10 mouse cellular contexts compared by ENCODE assay signal in the genomic region with DNA sequence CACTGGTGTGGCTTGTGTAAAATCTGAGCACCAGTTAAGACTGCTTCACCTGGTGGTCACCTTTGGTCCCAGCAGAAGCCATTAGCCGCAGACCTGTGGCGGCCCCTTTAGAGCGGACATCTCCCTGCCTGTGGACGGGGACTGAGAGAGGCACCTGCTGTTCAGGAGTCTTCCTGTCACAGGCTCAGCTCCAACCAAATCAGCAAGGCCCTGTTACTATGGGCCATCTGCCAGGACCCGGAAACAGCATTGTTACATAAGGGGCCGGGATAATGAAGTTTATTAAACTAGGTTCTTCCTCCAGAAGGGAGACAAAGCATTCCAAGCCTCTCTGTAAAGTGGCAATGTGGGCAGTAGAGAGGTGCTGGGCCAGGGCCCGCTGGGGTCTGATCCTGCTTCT. TPM values are rescaled to one million over a fixed set of nuclear protein-coding genes. Genes with fewer than 3 reads are reported as not detected.
DNase-seq lines count a peak whose midpoint lies in the region; ATAC-seq and TF ChIP-seq lines count a peak whose summit lies in the region.
"Had no signal": no experiment of that assay in that cellular context is flagged by ENCODE, and none has a peak within 500 bp of the region (broad histone marks: within the 10 kb centered on the region; RNA-seq: fewer than 3 reads in every experiment).

No protein-coding gene starts in this region.

- no peak overlapping the region for H3K4me3 ChIP-seq in heart, embryonic 12.5 days
- H3K4me3 ChIP-seq in midbrain, embryonic 13.5 days (replicated peaks), result no peak overlapping the region
- H3K4me3 ChIP-seq in midbrain, postnatal 0 days (ENCODE audit: low read depth, low read length), result no peak overlapping the region
- H3K4me3 ChIP-seq: embryonic facial prominence, embryonic 12.5 days had no signal

- peak; percentile 35 for DNase-seq in heart, adult 8-10 months (ENCODE audit: low spot score)
- no peak for DNase-seq in midbrain, postnatal 0 days (ENCODE audit: low spot score)
- DNase-seq in cerebellum, adult 9-11 months, result peak; percentile 97
- no peak for DNase-seq in embryo, embryonic 9.5 days (ENCODE audit: extremely low spot score)
- DNase-seq: kidney, adult 18-20 months; liver had no signal

- 87% methylated on average over 7 of the region's 7 CpGs for WGBS in heart, embryonic 12.5 days
- 78% methylated on average over 7 of the region's 7 CpGs for WGBS in midbrain, embryonic 13.5 days
- 80% methylated on average over 7 of the region's 7 CpGs for WGBS in midbrain, postnatal 0 days

- H3K4me1 ChIP-seq in heart, embryonic 12.5 days (replicated peaks), result peaks cover 23% of the 10 kb centered on the region
- peaks cover 36% of the 10 kb centered on the region for H3K4me1 ChIP-seq in midbrain, embryonic 13.5 days (replicated peaks)
- no peaks in the 10 kb centered on the region; the same call in 1 of the 2 replicates for H3K4me1 ChIP-seq in midbrain, postnatal 0 days (ENCODE audit: insufficient read depth, low read length)

- no peak for TF ChIP-seq CTCF in midbrain, postnatal 0 days (IDR thresholded peaks at IDR 0.05)

- no peak overlapping the region for H3K4me2 ChIP-seq in heart, embryonic 12.5 days
- H3K4me2 ChIP-seq in midbrain, embryonic 13.5 days (replicated peaks), result no peak overlapping the region
- H3K4me2 ChIP-seq in midbrain, postnatal 0 days (ENCODE audit: low read depth, low read length, poor library complexity, severe bottlenecking), result no peak overlapping the region
- H3K4me2 ChIP-seq: embryonic facial prominence, embryonic 12.5 days had no signal

- ATAC-seq in heart, embryonic 12.5 days (ENCODE audit: insufficient number of reproducible peaks, low FRiP score), result no peak
- ATAC-seq in midbrain, embryonic 13.5 days, result no peak
- no peak for ATAC-seq in midbrain, postnatal 0 days (ENCODE audit: low FRiP score)
- ATAC-seq in inflammation-experienced regulatory T-cells, adult 6 months, result no peak

- no peak overlapping the region for H3K27ac ChIP-seq in heart, embryonic 12.5 days (ENCODE audit: poor library complexity, severe bottlenecking)
- H3K27ac ChIP-seq in midbrain, embryonic 13.5 days, result peak overlapping the region; percentile 48
- no peak overlapping the region for H3K27ac ChIP-seq in midbrain, postnatal 0 days (ENCODE audit: low read depth, low read length)
- H3K27ac ChIP-seq: embryonic facial prominence, embryonic 12.5 days had no signal

- H3K9ac ChIP-seq in heart, embryonic 12.5 days, result no peak overlapping the region
- H3K9ac ChIP-seq in midbrain, embryonic 13.5 days (replicated peaks), result no peak overlapping the region
- H3K9ac ChIP-seq in midbrain, postnatal 0 days (replicated peaks; ENCODE audit: low read length, poor library complexity, severe bottlenecking), result no peak overlapping the region
- H3K9ac ChIP-seq: embryonic facial prominence, embryonic 12.5 days had no signal

- H3K27me3 ChIP-seq in heart, embryonic 12.5 days (replicated peaks), result no peaks in the 10 kb centered on the region
- no peaks in the 10 kb centered on the region for H3K27me3 ChIP-seq in midbrain, embryonic 13.5 days
- H3K27me3 ChIP-seq in midbrain, postnatal 0 days (ENCODE audit: insufficient read depth, low read length), result no peaks in the 10 kb centered on the region
- H3K27me3 ChIP-seq: embryonic facial prominence, embryonic 12.5 days had no signal

- H3K36me3 ChIP-seq in heart, embryonic 12.5 days, result no peaks in the 10 kb centered on the region
- 0 out of 2 replicates have a peak, but pooled peaks cover 2% of the 10 kb centered on the region for H3K36me3 ChIP-seq in midbrain, embryonic 13.5 days
- peaks cover 7% of the 10 kb centered on the region for H3K36me3 ChIP-seq in midbrain, postnatal 0 days (ENCODE audit: insufficient read depth, low read length)
- H3K36me3 ChIP-seq: embryonic facial prominence, embryonic 12.5 days had no signal

- no peaks in the 10 kb centered on the region for H3K9me3 ChIP-seq in heart, embryonic 12.5 days (replicated peaks)
- H3K9me3 ChIP-seq in midbrain, embryonic 13.5 days, result no peaks in the 10 kb centered on the region
- H3K9me3 ChIP-seq in midbrain, postnatal 0 days (ENCODE audit: low read length), result no peaks in the 10 kb centered on the region
- H3K9me3 ChIP-seq: embryonic facial prominence, embryonic 12.5 days had no signal

RNA-seq across cellular contexts. Expression of a gene that starts 36.6 kb away (rescaled TPM):
- 1 to 10 TPM; 3.9 to 6.9 (median 5.0) TPM for total RNA-seq in heart, adult 8-10 months (2022)
- polyA plus RNA-seq in heart, embryonic 12.5 days (2016; fragmentation: Nextera tagmentation; extraction: Ambion mirVana), result 9.8 and 11.3 TPM in 2 replicates
- 28.9 and 30.0 TPM in 2 replicates for polyA plus RNA-seq in midbrain, embryonic 13.5 days (2015; fragmentation: Nextera tagmentation; extraction: Ambion mirVana)
- 47.5 and 49.1 TPM in 2 replicates for total RNA-seq in midbrain, postnatal 0 days (2014; rRNA removed)
- polyA plus RNA-seq in midbrain, postnatal 0 days (2015; fragmentation: Nextera tagmentation; extraction: Ambion mirVana), result 47.8 and 50.9 TPM in 2 replicates
- polyA plus RNA-seq in inflammation-experienced regulatory T-cells, adult 6 months (2017; shearing (Covaris generic)), result 10 to 100 TPM; 17.1 to 20.4 (median 18.8) TPM

Comparison
In these comparisons a context has a peak if more than half of its experiments do, and no peak if none do; other contexts are left out.
1. DNase-seq: peak in heart, adult 8-10 months (single experiment) and cerebellum, adult 9-11 months (single experiment); none in midbrain, postnatal 0 days (single experiment) and embryo, embryonic 9.5 days (single experiment).